Mouse (Mus musculus): ENCODE results near the gene Kif23. TPM values are rescaled to one million over a fixed set of nuclear protein-coding genes. Genes with fewer than 3 reads are reported as not detected.

Kif23 gene
- polyA plus RNA-seq, 1 experiment from 2014 or later = 105 TPM

DNA sequence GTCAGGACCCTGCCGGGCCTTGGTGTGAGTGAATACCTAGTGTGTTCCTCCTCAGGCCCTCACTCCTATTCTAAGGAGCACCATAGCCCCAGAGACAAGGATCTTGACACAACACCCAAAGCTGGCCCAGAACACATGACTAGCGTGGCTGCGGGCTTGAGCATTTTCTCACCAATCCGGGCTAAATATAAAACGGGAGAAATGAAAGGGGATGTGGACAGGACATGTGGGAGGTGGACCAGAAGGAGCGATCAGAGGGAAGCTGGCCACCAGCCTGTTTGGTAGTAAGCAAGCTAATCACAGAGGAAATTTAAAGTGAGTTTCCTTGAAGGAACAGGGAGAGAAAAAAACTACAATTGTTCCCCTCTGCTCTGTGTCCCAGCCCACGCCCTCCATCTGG lies 60.6 kb downstream of the Kif23 start:
- Histone ChIP-seq H3K4me1 (peaks cover 12% of the 10 kb centered on the region), H3K27me3 (ENCODE audit: insufficient read depth, poor library complexity, severe bottlenecking) (peaks cover 17% of the 10 kb centered on the region; the same call in 1 of the 2 replicates), H3K9me3 (no peaks in the 10 kb centered on the region), H3K36me3 (no peaks in the 10 kb centered on the region), H3K4me3 (no peak overlapping the region), H3K27ac (no peak overlapping the region)
- DNase-seq (ENCODE audit: low spot score) = no peak
- 81% methylated on average over 7 of the region's 7 CpGs for WGBS

DNA sequence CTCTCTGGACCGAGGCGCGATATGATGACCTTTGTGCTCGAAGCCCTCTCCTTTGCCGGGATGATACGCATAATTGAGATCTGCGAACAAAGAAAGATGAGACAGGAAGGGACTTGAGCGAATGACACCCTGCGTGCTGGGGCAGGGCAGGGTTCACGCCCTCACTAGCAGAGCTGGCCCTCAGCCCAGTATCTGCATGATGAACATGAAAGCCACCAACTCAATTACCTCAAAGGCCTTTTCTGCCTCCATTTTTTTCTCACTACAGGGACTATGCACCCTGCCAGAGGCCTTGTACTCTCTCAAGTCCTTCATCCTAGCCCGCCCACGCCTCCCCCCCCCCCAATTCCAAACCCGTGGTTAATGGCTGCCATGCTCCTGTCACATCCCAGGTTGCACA lies 61.6 kb downstream of the Kif23 start:
- no peak overlapping the region for H3K27ac ChIP-seq
- DNase-seq (ENCODE audit: low spot score) = no peak
- H3K36me3 ChIP-seq = no peaks in the 10 kb centered on the region
- no peak overlapping the region for H3K4me3 ChIP-seq
- H3K4me1 ChIP-seq = peaks cover 12% of the 10 kb centered on the region
- no peaks in the 10 kb centered on the region for H3K9me3 ChIP-seq
- peaks cover 17% of the 10 kb centered on the region; the same call in 1 of the 2 replicates for H3K27me3 ChIP-seq (ENCODE audit: insufficient read depth, poor library complexity, severe bottlenecking)
- 84% methylated on average over 13 of the region's 13 CpGs for WGBS

DNA sequence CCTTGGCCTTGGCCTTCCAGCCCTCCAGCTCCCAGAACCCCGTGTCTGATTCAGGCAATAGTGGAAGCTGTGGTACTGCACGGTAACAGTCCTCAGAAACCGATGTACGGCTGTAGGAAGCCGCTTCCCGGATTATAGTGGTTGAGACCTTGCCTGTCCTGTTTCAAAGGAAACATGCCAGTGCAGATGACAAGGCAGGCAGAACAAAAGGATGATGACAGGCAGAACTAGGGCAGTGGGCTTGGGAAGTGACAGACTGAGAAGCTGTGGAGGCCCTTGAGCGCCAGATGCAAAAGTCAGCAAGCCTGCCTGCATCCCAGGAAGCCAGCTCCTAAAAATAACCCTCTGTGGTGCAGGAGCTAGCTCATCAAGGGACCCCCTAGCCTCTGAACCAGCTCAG lies 62.2 kb downstream of the Kif23 start:
- Histone ChIP-seq H3K4me3 (no peak overlapping the region), H3K27me3 (ENCODE audit: insufficient read depth, poor library complexity, severe bottlenecking) (peaks cover 17% of the 10 kb centered on the region; the same call in 1 of the 2 replicates), H3K9me3 (no peaks in the 10 kb centered on the region), H3K27ac (no peak overlapping the region), H3K36me3 (no peaks in the 10 kb centered on the region), H3K4me1 (peaks cover 12% of the 10 kb centered on the region)
- 50% methylated on average over 7 of the region's 7 CpGs for WGBS
- DNase-seq (ENCODE audit: low spot score) = peak; percentile 79

DNA sequence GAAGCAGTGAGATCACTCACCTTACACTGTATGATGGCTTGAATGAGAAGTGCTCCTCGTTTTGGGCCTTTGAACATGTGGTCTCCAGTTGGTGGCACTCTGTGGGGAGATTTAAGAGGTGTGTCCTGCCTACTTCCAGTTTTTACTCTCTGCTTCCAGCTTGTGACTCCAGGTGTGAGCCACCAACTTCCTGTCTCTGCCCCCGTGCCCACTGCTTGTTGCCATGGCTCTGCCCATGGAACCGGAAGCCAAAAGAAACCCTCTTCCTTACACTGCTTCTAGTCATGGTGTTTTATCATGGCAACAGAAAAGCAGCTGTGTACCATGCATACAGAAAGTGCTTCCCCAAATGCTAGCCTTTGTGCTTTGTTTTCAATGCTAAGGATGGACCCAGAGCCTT lies 64.4 kb downstream of the Kif23 start:
- no peak overlapping the region for H3K4me3 ChIP-seq
- H3K9me3 ChIP-seq = no peaks in the 10 kb centered on the region
- no peaks in the 10 kb centered on the region for H3K36me3 ChIP-seq
- no peak for DNase-seq (ENCODE audit: low spot score)
- H3K27ac ChIP-seq = no peak overlapping the region
- 62% methylated on average over 3 of the region's 3 CpGs for WGBS
- H3K4me1 ChIP-seq = peaks cover 22% of the 10 kb centered on the region
- H3K27me3 ChIP-seq (ENCODE audit: insufficient read depth, poor library complexity, severe bottlenecking) = peaks cover 28% of the 10 kb centered on the region

DNA sequence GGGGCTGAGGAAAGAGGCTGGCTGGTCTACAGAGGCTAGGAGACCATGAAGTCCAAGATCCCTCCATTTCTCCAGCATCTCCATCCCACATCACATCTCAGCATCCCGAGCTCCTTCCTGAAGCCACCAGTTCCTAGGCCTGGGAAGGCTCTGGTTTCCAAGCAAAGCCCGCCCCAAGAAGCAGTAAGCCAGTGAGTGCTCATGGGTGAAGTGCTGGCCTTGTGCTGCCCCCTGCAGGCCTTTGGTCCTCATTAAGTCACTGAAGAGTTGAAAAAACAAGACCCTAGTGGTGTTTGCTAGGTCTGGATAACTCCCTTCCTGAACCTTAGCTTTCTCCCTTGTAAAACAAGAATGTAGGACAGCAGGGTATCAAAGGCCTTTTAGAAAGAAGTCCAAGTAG lies 67.7 kb downstream of the Kif23 start:
- Histone ChIP-seq H3K4me1 (peaks cover 17% of the 10 kb centered on the region; the same call in 1 of the 2 replicates), H3K27me3 (ENCODE audit: insufficient read depth, poor library complexity, severe bottlenecking) (peaks cover 43% of the 10 kb centered on the region), H3K27ac (no peak overlapping the region)

DNA sequence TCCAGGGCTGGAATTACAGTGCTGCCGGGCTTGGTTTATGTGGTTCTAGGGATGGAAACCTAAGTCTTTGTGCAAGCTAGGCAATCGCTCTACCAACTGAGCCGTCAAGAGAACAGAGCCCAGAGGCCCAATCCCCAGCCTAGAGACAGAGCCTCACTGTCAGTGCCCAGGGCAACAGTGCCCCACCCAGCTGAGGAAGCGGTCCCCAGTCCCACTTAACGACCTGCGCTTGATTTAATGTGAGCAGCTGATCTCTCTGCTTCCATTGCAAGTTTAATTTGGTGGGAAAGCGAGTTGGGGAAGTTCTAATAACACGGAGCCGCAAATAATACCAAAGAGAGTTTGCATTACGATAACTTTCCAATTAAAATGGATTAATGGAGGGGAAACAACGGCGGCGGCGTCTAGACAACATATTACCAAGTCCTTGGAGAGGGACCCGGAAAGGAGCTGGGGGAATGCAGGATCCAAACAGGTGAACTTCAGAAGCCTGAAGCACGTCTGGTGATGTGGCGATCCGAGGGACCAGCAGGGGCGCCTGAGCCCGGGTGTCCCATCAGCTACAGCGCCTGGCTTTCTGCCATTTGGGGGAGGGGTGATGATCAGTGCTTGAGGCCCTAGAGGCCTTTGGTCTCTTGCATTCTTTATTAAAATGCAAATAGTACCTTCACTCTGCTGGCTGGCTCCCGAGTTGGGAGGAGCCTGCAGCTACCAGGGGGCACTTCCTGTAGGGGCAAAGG lies 69.0 kb downstream of the Kif23 start:
- Histone ChIP-seq H3K4me1 (peaks cover 24% of the 10 kb centered on the region), H3K27me3 (ENCODE audit: insufficient read depth, poor library complexity, severe bottlenecking) (peaks cover 44% of the 10 kb centered on the region), H3K36me3 (no peaks in the 10 kb centered on the region), H3K27ac (no peak overlapping the region), H3K4me3 (peak overlapping the region; percentile 8), H3K9me3 (no peaks in the 10 kb centered on the region)
- 22% methylated on average over 22 of the region's 22 CpGs for WGBS
- DNase-seq (ENCODE audit: low spot score) = no peak

More for the DNA sequence above, 67.7 kb downstream of the Kif23 start:
- peak; percentile 82 for DNase-seq (ENCODE audit: low spot score)
- H3K36me3 ChIP-seq = no peaks in the 10 kb centered on the region
- no peaks in the 10 kb centered on the region for H3K9me3 ChIP-seq
- 35% methylated on average over 2 of the region's 2 CpGs for WGBS
- no peak overlapping the region for H3K4me3 ChIP-seq

DNA sequence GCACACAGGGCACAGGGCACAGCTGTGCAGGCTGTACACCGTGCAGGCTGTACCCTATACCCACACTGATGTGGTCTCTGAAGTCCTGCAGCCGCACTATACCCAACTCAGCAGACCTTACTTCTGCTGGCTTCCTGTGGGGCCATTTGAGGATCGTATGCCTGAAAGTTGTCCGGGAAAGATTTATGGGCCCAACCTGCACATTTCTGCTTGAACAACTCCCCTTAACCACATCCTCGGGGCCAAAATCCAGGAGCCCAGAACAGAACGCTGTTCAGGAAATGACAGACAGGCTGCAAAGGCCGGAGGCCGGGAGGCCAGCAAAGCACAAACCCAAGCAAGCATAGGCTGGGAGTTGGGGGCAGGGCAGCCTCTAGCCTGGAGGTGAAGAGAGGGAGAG lies 73.2 kb downstream of the Kif23 start:
- peaks cover 25% of the 10 kb centered on the region for H3K4me1 ChIP-seq
- H3K36me3 ChIP-seq = no peaks in the 10 kb centered on the region
- no peak for DNase-seq (ENCODE audit: low spot score)
- no peak overlapping the region for H3K4me3 ChIP-seq
- 54% methylated on average over 8 of the region's 8 CpGs for WGBS
- H3K27me3 ChIP-seq (ENCODE audit: insufficient read depth, poor library complexity, severe bottlenecking) = peaks cover 50% of the 10 kb centered on the region
- peaks cover 4% of the 10 kb centered on the region; the same call in 1 of the 2 replicates for H3K9me3 ChIP-seq
- H3K27ac ChIP-seq = no peak overlapping the region

DNA sequence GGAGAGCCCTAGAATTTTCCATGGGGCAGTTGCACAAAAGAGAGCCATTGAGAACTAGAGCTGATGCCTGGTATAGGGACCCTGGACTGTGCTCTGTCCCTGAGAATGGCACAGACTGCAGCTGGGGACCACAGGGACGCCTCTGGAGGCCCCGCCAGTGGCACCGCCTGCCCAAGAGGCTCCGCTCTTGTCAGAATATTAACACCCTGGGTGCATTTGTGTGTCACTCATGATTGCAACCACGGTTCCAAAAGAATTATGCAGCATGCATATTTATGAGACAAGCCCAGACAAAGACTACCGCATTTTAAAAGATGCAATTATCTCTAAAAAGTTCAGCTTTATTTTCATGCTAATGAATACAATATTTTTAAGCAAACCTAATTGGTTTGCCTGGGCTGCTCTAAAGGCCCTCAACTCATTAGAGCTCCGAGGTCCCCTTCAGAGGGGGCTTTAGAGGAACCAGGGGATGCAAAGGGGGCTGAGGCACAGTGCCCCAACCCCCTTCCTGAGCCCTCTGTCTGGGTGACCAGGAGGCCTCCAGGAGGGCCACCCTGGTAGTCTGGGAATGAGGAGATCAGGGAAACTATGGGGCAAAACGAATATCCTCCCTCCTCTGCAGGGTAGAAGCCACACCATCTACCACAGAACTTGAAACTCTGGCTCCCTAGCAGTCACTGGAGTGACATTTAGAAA lies 74.2 kb downstream of the Kif23 start:
- peaks cover 42% of the 10 kb centered on the region for H3K27me3 ChIP-seq (ENCODE audit: insufficient read depth, poor library complexity, severe bottlenecking)
- peaks cover 20% of the 10 kb centered on the region for H3K4me1 ChIP-seq
- no peaks in the 10 kb centered on the region for H3K36me3 ChIP-seq
- no peak overlapping the region for H3K4me3 ChIP-seq
- no peak overlapping the region for H3K27ac ChIP-seq
- WGBS = 62% methylated on average over 8 of the region's 8 CpGs
- DNase-seq (ENCODE audit: low spot score) = no peak
- H3K9me3 ChIP-seq = peaks cover 4% of the 10 kb centered on the region; the same call in 1 of the 2 replicates

DNA sequence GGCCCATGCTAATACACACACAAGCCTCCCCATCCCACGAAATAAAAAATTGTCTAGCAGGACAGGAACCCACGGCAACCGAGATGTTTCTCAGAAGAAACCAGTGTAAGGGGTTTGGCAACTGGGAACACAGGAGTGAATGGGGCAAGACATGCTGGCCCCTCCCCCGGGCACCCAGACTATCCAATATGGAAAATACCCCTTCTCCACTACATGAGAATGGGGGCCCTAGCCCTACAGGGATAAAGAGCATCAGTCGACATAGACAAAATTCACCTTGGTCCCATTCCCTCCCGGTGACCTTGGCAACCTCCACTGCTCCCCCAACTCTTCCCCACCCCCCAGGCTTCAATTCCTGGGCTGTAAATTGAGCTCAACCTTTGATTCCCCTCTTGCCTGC lies 74.7 kb downstream of the Kif23 start:
- Histone ChIP-seq H3K27me3 (ENCODE audit: insufficient read depth, poor library complexity, severe bottlenecking) (peaks cover 41% of the 10 kb centered on the region), H3K36me3 (no peaks in the 10 kb centered on the region), H3K4me3 (no peak overlapping the region), H3K27ac (no peak overlapping the region), H3K4me1 (peaks cover 18% of the 10 kb centered on the region), H3K9me3 (peaks cover 4% of the 10 kb centered on the region; the same call in 1 of the 2 replicates)
- no peak for DNase-seq (ENCODE audit: low spot score)
- WGBS = 80% methylated on average over 6 of the region's 6 CpGs

DNA sequence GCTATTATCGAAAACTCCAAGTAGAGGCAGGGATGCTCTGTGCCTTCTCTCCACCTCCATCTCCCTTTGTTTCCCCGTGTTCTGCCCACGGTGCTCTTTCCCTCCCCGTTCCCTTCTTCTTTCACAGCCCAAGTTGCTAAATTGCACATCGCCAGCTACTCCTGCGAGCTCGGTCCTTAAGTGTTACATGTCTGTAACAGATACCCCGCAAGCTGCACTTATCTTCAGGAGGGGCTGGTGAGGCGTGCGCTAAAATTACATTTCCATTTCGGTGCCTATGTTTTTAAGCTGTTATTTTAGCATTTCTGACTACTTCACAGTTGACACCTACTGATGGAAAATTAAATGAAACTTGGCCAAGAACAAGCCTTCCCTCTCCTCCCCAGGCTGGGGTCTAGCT lies 78.9 kb downstream of the Kif23 start:
- peaks cover 4% of the 10 kb centered on the region; the same call in 1 of the 2 replicates for H3K9me3 ChIP-seq
- H3K27ac ChIP-seq = no peak overlapping the region
- H3K4me3 ChIP-seq = no peak overlapping the region
- H3K36me3 ChIP-seq = no peaks in the 10 kb centered on the region
- no peak for DNase-seq (ENCODE audit: low spot score)
- peaks cover 8% of the 10 kb centered on the region; the same call in 1 of the 2 replicates for H3K4me1 ChIP-seq
- WGBS = 41% methylated on average over 11 of the region's 11 CpGs
- H3K27me3 ChIP-seq (ENCODE audit: insufficient read depth, poor library complexity, severe bottlenecking) = peaks cover 49% of the 10 kb centered on the region

Other genes with a start within 250 kb of the Kif23 start
- 900 and 968 TPM in 2 replicates for gene Rplp1, start 32.2 kb downstream of the Kif23 start, polyA plus RNA-seq (2016; fragmentation: Nextera tagmentation; extraction: Ambion mirVana)
- gene Paqr5, start 80.1 kb upstream of the Kif23 start, polyA plus RNA-seq (2016; fragmentation: Nextera tagmentation; extraction: Ambion mirVana) = 0.39 and 0.51 TPM in 2 replicates
- 15.6 and 17.6 TPM in 2 replicates for gene Glce, start 175.9 kb upstream of the Kif23 start, polyA plus RNA-seq (2016; fragmentation: Nextera tagmentation; extraction: Ambion mirVana)